Comparison of ENCODE assay signal across 8 mouse cellular contexts in genomic region chr5:139702905-139703304, GRCm38 (mm10). TPM values are rescaled to one million over a fixed set of nuclear protein-coding genes. Genes with fewer than 3 reads are reported as not detected.
DNase-seq lines count a peak whose midpoint lies in the region; ATAC-seq lines count a peak whose summit lies in the region.

No protein-coding gene starts in this region.

- H3K4me2 ChIP-seq in midbrain, embryonic 11.5 days: no peak overlapping the region
- H3K4me2 ChIP-seq in limb, embryonic 13.5 days (replicated peaks): no peak overlapping the region

- ATAC-seq in CD4-positive, CD25-positive, alpha-beta regulatory T cell, adult 4 months: no peak
- ATAC-seq in midbrain, embryonic 11.5 days (ENCODE audit: low FRiP score): no peak
- ATAC-seq in limb, embryonic 13.5 days (ENCODE audit: low FRiP score, low read depth): peak; percentile 28; the same call in 1 of the 2 replicates

- H3K27ac ChIP-seq in midbrain, embryonic 11.5 days (ENCODE audit: low read depth, low read length): no peak overlapping the region
- no peak overlapping the region for H3K27ac ChIP-seq in midbrain, embryonic 10.5 days (replicated peaks)
- H3K27ac ChIP-seq in limb, embryonic 13.5 days: no peak overlapping the region

- H3K9ac ChIP-seq in midbrain, embryonic 11.5 days (ENCODE audit: low read length): no peak overlapping the region
- no peak overlapping the region for H3K9ac ChIP-seq in limb, embryonic 13.5 days

- no peaks in the 10 kb centered on the region for H3K36me3 ChIP-seq in midbrain, embryonic 11.5 days (ENCODE audit: control insufficient read depth, insufficient read depth, low read length)
- peaks cover 11% of the 10 kb centered on the region for H3K36me3 ChIP-seq in midbrain, embryonic 10.5 days
- peaks cover 25% of the 10 kb centered on the region for H3K36me3 ChIP-seq in limb, embryonic 13.5 days

- H3K4me1 ChIP-seq in midbrain, embryonic 11.5 days (ENCODE audit: control insufficient read depth, insufficient read depth, low read length): no peaks in the 10 kb centered on the region
- peaks cover 5% of the 10 kb centered on the region for H3K4me1 ChIP-seq in midbrain, embryonic 10.5 days
- H3K4me1 ChIP-seq in limb, embryonic 13.5 days: no peaks in the 10 kb centered on the region

- H3K27me3 ChIP-seq in midbrain, embryonic 11.5 days (ENCODE audit: control insufficient read depth, insufficient read depth, low read length): no peaks in the 10 kb centered on the region
- H3K27me3 ChIP-seq in midbrain, embryonic 10.5 days (ENCODE audit: low read depth, poor library complexity, severe bottlenecking): no peaks in the 10 kb centered on the region
- H3K27me3 ChIP-seq in limb, embryonic 13.5 days: no peaks in the 10 kb centered on the region

- H3K9me3 ChIP-seq in midbrain, embryonic 11.5 days (ENCODE audit: control insufficient read depth, low read length): no peaks in the 10 kb centered on the region
- H3K9me3 ChIP-seq in midbrain, embryonic 10.5 days (replicated peaks): no peaks in the 10 kb centered on the region
- no peaks in the 10 kb centered on the region for H3K9me3 ChIP-seq in limb, embryonic 13.5 days

- WGBS in midbrain, embryonic 11.5 days: 67% methylated on average over 2 of the region's 2 CpGs
- 67% methylated on average over 2 of the region's 2 CpGs for WGBS in midbrain, embryonic 10.5 days
- 59% methylated on average over 2 of the region's 2 CpGs for WGBS in limb, embryonic 13.5 days

- DNase-seq in CD4-positive, CD25-positive, alpha-beta regulatory T cell, adult 2 months (ENCODE audit: low read depth, low spot score): peak; percentile 57
- peak; percentile 82 for DNase-seq in midbrain, embryonic 11.5 days (ENCODE audit: low spot score, missing footprints)
- DNase-seq in midbrain, embryonic 10.5 days (ENCODE audit: low spot score): no peak
- peak; percentile 70 for DNase-seq in thymus, postnatal 14 days
- DNase-seq in right cerebral cortex, postnatal 36 days (ENCODE audit: low spot score in 2 of 2): no peak
- DNase-seq in gastrocnemius, adult 18-20 months (ENCODE audit: low spot score): no peak

- H3K4me3 ChIP-seq in midbrain, embryonic 11.5 days (ENCODE audit: low read depth, low read length): no peak overlapping the region
- H3K4me3 ChIP-seq in midbrain, embryonic 10.5 days: no peak overlapping the region
- H3K4me3 ChIP-seq in limb, embryonic 13.5 days: no peak overlapping the region

RNA-seq across cellular contexts. Expression of gene Micall2, which starts 33.2 kb away (rescaled TPM):
- polyA plus RNA-seq in CD4-positive, CD25-positive, alpha-beta regulatory T cell, adult 4 months (2017; shearing (Covaris generic)): not detected
- 4.3 and 4.9 TPM in 2 replicates for polyA plus RNA-seq in midbrain, embryonic 11.5 days (2014; fragmentation: Nextera tagmentation; extraction: Ambion mirVana)
- polyA plus RNA-seq in midbrain, embryonic 10.5 days (2016; fragmentation: Nextera tagmentation; extraction: Ambion mirVana): 5.7 and 7.8 TPM in 2 replicates
- polyA plus RNA-seq in limb, embryonic 13.5 days (2015; fragmentation: Nextera tagmentation; extraction: Ambion mirVana): 5.4 and 5.9 TPM in 2 replicates
- under 1 TPM; 0.30 to 0.57 TPM for total RNA-seq in gastrocnemius, adult 18-20 months (2021)

Comparison
In these comparisons a context has a peak if more than half of its experiments do, and no peak if none do; other contexts are left out.
1. DNase-seq: peak in CD4-positive, CD25-positive, alpha-beta regulatory T cell, adult 2 months (single experiment), midbrain, embryonic 11.5 days (single experiment) and thymus, postnatal 14 days (single experiment); none in midbrain, embryonic 10.5 days (single experiment), right cerebral cortex, postnatal 36 days (0 of 2) and gastrocnemius, adult 18-20 months (single experiment).